11 mouse cellular contexts compared by ENCODE assay signal in genomic region chr11:51551253-51551652, GRCm38 (mm10). TPM values are rescaled to one million over a fixed set of nuclear protein-coding genes. Genes with fewer than 3 reads are reported as not detected.
DNase-seq lines count a peak whose midpoint lies in the region; ATAC-seq lines count a peak whose summit lies in the region.
"Had no signal": no experiment of that assay in that cellular context is flagged by ENCODE, and none has a peak within 500 bp of the region (broad histone marks: within the 10 kb centered on the region; RNA-seq: fewer than 3 reads in every experiment).

No protein-coding gene starts in this region.

- H3K27ac ChIP-seq in heart, embryonic 11.5 days (ENCODE audit: low read depth, low read length), result no peak overlapping the region

- peak; percentile 23; the same call in 1 of the 2 replicates for ATAC-seq in heart, embryonic 11.5 days (replicated peaks; ENCODE audit: insufficient number of reproducible peaks, low FRiP score, low TSS enrichment)
- ATAC-seq: forebrain, postnatal 0 days had no signal

- 63% methylated on average over 5 of the region's 5 CpGs for WGBS in heart, embryonic 11.5 days (ENCODE audit: insufficient replicate concordance)

- no peak overlapping the region for H3K4me3 ChIP-seq in heart, embryonic 11.5 days (ENCODE audit: low read depth, low read length)

- no peaks in the 10 kb centered on the region for H3K9me3 ChIP-seq in heart, embryonic 11.5 days (replicated peaks; ENCODE audit: control insufficient read depth, low read length)

- no peak for DNase-seq in heart, adult 9 months (ENCODE audit: low spot score in 2 of 2)
- peak; percentile 22 to 27 for DNase-seq in B cell, adult 2 months
- peak; percentile 6 to 9 for DNase-seq in kidney, adult 8-10 months
- DNase-seq in lung, postnatal 10 days, result peak; percentile 41
- DNase-seq in left cerebral cortex, adult 8-10 months (ENCODE audit: low spot score in 2 of 2), result no peak
- DNase-seq in left cerebral cortex, postnatal 36 days (ENCODE audit: low spot score in 2 of 2), result no peak
- DNase-seq in adrenal gland, adult 8-10 months, result no peak
- DNase-seq: cerebellum, adult 9-11 months; forebrain, postnatal 0 days; heart, postnatal 14 days had no signal

- H3K9ac ChIP-seq in heart, embryonic 11.5 days (ENCODE audit: low read depth, low read length), result no peak overlapping the region
- H3K9ac ChIP-seq: forebrain, postnatal 0 days had no signal

- intact Hi-C loops in left cerebral cortex, postnatal 36 days (cut with DNase I), result no loop called here

- peaks cover 13% of the 10 kb centered on the region for H3K4me1 ChIP-seq in heart, embryonic 11.5 days (ENCODE audit: control insufficient read depth, insufficient read depth, low read length)

- peaks cover 2% of the 10 kb centered on the region; the same call in 1 of the 2 replicates for H3K27me3 ChIP-seq in heart, embryonic 11.5 days (ENCODE audit: control insufficient read depth, insufficient read depth, low read length)

- H3K4me2 ChIP-seq in heart, embryonic 11.5 days, result no peak overlapping the region

- H3K36me3 ChIP-seq in heart, embryonic 11.5 days (ENCODE audit: control insufficient read depth, insufficient read depth, low read length), result no peaks in the 10 kb centered on the region

RNA-seq across cellular contexts. Expression of gene Phykpl, which starts 33.3 kb away (rescaled TPM):
- 14.4 and 14.9 TPM in 2 replicates for polyA plus RNA-seq in heart, embryonic 11.5 days (2014; fragmentation: Nextera tagmentation; extraction: Ambion mirVana)
- 1 to 10 TPM; 5.9 to 8.5 (median 6.5) TPM for total RNA-seq in left cerebral cortex, adult 8-10 months (2022)
- 1 to 10 TPM; 6.7 to 9.4 TPM for total RNA-seq in left cerebral cortex, postnatal 36 days (2021)
- 10 to 100 TPM; 27.2 to 39.4 (median 33.3) TPM for total RNA-seq in adrenal gland, adult 8-10 months (2022)

RNA-seq across cellular contexts. Expression of gene Hnrnpab, which starts 55.4 kb away (rescaled TPM):
- 362 and 384 TPM in 2 replicates for polyA plus RNA-seq in heart, embryonic 11.5 days (2014; fragmentation: Nextera tagmentation; extraction: Ambion mirVana)
- total RNA-seq in left cerebral cortex, adult 8-10 months (2022), result 100 to 1,000 TPM; 113 to 139 (median 126) TPM
- 100 to 1,000 TPM; 121 to 126 TPM for total RNA-seq in left cerebral cortex, postnatal 36 days (2021)
- total RNA-seq in adrenal gland, adult 8-10 months (2022), result 100 to 1,000 TPM; 219 to 321 (median 266) TPM

Comparison
In these comparisons a context has a peak if more than half of its experiments do, and no peak if none do; other contexts are left out.
1. DNase-seq: peak in B cell, adult 2 months (2 of 2), kidney, adult 8-10 months (2 of 2) and lung, postnatal 10 days (single experiment); none in heart, adult 9 months (0 of 2), left cerebral cortex, adult 8-10 months (0 of 2), left cerebral cortex, postnatal 36 days (0 of 2) and adrenal gland, adult 8-10 months (single experiment).